Mouse (Mus musculus) testis, postnatal 10 days (tissue): ENCODE measurements around the gene Knl1.

Experiments
- DNase-seq: peaks from one replicate; pipeline ENCODE4 v3.0.0; 2021; ENCODE audit warnings: low spot score

Knl1 gene

DNA sequence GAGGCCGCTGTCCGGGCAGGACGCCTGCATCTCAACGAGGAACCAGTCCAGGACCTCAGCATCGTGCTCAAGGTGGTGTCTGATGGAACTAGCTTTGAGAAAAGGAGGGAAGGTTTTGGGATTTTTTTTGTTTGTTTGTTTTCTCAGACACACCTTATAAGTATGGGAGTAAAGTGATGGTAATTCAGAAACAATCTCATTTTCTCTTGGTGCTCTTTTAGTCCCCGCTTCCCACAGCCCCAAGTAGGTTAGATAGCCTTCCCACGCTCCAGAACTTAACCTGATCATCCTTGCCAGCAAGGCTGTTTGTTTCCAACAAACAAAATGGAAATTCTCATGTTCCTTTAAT is 11.5 kb upstream of the Knl1 start:
- DNase-seq = no peak

- no peak for DNase-seq
Measured at GRCm38 (mm10) chr2:119040882-119041281, 6.0 kb upstream of the Knl1 start.

DNA sequence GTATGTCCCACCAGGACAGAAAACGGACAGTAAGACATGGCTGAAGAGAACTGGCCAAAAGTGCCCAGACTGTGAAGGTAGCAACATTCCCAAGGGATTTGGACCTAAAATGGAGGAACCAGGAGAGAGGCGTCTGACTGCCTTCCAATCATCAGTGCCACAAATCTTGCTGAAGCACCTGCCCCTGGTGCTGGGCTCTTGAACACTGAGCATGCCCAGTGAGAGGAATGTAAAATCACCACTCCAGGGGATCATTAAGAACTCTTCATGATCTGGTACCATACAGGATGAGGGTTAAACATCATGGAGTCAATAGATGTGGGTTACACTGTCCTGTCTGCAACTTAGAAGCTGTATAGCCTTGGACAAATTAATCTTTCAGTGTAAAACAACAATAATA is 1.8 kb upstream of the Knl1 start:
- no peak for DNase-seq

DNA sequence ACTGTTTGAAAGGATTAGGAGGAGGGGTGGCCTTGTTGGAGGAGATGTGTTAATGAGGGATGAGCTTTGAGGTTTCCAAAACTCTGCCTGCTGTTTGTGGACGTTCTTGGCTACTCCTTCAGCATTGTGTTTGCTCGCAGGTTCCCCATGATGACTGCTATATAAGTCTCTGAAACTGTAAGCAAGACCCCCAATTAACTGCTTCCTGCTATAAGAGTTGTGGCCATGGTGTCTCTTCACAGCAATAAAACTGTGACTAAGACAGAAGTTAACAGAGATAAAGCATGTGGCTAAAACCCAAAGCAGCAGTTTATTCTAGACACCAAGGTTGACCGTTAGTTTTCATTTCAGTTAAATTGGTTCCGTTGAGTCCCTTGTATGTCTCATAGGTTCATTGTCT is 930 bp downstream of the Knl1 start:
- no peak for DNase-seq

DNA sequence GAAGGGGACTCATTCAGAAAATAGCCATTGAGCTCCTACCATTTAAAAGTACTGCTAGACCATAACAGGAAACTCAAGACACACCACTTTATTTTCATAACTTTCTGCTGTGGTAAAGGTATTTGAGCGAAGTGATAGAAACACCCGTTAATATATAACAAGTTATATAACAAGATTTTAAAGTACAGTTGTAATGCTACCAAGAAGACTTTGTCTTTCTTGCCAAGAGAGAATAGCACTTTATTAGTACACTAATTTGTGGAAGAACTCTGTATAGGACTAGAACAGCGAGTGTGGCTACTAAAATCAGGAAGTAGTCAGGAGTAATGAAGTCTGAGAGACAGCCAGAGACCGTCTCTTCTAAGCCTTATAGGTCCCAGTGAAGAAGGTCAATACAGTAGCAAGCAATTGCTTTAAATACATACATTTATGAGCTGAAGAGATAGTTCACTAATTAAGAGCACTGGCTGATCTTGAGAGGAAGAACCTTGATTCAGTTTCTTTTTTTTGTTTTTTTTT is 3.3 kb downstream of the Knl1 start:
- no peak for DNase-seq

DNA sequence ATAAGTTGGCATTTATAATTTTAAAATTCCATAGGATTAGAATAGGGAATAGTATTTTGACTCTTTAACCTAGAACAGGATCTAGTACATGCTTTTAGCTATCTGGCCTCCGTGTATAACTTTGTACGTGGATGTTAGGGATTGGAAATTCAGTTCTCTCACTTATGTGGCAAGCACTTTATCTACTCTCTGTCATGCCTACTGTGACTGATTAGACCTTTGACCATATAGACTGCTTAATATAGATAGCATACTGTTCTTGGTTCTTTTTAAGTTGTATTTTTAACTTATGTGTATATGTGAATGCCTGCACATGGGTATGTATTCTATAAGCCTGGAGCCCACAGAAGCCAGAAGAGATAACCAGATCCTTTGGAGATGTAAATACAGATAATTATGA is 13.2 kb downstream of the Knl1 start:
- DNase-seq = no peak

DNA sequence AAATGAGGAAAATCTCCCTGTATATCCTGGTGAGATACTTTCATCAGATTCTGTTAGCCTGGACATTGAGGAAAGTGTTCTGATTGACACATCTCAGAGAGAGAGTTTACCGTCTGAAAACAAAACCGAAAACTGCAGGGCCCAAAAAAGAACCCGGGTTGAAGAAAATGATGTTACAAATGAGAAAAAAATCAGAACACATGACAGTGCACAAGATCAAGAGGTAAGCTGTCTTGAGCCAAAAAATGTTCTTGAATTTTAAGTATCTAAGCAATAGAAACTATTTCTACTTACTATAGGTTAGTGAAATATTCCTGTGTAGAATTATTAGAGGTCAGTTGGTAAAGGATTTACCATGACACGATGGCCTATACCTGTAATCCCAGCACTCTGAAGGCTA is 25.5 kb downstream of the Knl1 start:
- no peak for DNase-seq

DNA sequence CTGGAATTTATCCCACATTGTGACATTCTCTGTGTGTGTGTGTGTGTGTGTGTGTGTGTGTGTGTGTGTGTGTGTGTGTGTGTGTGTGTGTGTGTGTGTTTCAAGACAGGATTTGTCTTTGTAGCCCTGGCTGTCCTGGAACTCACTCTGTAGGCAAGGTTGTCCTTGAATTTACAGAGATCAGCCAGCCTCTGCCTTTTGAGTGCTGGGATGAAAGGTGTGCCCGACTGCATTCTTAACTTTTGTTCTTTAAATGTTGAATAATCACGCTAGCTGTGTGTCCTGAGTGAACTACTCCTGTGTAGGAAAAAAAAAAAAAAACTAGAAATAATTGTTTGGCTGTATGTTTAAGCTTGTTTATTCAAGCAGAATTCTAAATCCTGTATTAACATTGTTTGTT is 39.2 kb downstream of the Knl1 start:
- DNase-seq = no peak

GRCm38 (mm10) chr2:119101552-119101951 is 54.6 kb downstream of the Knl1 start:
- DNase-seq = no peak

- no peak for DNase-seq
Measured at GRCm38 (mm10) chr2:119106583-119106982, 59.7 kb downstream of the Knl1 start.

DNA sequence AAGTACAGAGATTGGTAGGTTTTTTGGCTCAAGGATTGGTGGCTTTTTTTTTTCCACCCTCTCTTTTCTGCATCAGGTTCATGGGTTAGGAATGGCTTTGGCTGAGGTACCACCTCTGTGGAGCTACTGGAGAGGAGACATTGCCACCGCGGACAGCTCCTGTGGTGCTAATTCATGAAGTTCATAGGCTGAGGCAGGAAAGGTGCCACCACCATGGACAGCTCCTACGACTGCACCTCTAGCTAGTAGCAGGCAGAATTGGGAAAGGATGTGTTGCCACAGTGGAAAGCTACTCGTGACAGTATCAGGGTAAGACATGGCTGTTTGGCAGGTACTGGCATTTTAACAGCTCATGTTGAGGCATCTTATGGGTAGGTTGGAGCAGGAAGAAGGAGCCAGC is 61.6 kb downstream of the Knl1 start:
- peak; percentile 78 for DNase-seq

DNA sequence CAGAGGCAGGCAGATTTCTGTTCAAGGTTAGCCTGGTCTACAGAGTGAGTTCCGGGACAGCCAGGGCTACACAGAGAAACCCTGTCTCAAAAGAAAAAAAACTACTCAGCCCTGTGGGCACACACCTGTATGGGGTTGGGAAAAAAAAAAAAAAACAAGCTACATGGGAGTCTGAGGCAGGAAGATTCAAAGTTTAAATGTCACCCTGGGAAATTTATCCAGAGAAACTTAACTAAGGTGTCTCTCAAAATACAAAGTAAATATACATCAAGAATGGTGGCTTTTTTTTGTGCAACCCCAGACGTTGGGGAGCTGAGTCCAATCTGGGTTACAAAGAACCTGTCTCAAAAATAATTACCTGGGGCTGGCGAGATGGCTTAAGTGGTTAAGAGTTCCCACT is 64.1 kb downstream of the Knl1 start:
- DNase-seq = no peak

DNA sequence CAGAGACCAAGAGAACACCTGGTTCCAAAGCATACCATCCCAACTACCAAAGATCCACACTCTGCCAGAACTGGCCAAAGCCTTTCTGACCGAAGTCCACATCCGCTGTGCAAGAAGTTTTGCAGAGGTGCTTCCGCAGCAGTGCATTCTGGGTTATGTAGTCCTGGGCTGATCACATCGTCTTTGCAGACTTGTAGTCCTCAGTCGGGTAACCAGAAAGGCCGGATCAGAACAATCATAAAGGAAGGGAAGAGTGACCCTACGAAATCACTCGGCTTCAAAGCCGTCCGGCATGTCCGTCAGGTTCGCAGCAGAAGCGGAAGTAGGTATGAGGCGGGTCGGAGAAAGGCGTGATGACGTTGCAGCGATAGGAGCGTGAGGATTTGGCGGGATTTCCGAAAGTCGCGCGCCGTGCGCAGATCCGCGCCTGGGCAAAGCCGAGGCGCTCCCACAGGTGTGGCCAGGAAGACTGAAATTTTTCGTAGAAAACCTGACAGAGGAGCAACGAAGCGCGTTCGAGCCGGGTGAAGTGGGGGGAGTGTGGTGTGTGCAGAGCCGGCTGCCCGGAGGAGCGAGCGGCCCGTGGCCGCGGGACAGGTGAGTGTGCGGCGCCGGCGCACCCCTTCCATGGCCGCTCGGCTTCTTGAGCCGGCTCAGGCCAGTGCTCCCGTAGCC is 65.7 kb downstream of the Knl1 start, which contains the start of gene Rad51:
TSS of gene Rad51 (plus strand) at position 356 of the 675 bp plus-strand sequence.
- DNase-seq = peak; percentile 89

DNA sequence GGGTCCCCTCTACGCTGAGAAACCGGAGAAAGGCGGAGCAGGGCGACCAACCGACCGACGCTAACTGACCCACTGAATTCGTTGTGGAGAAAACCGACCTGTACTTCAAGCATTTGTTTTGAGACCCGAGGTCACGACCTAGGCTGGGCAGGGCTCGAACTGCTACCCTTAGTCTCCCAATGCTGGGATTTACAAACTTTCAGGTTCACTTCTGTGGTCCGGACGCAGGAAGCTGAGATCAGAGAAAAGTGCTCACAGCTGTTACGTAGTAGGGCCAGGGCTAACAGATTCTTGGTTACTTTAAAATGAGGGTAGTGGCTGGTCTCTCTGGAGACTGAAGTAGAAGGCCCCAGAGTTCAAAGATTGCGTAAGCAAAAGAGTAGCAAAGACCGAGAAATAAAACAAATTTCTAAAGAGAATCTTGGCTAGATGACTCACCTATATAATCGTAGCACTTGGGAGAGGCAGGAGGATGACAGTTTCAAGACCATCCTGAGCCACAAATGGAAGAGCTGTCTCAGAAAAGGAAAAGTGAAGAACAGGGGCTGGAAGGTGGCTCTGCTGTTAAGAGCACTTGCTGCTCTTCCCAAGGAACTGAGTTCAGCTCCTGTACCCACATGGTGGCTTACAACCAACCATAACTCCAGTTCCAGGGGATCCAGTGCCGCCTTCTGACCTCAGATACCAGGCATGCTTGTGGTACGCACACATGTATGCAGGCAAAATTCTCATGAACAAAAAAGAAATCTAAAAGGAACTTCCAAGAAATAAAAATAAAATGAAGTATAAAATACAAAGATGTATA is 66.4 kb downstream of the Knl1 start:
- no peak for DNase-seq

DNA sequence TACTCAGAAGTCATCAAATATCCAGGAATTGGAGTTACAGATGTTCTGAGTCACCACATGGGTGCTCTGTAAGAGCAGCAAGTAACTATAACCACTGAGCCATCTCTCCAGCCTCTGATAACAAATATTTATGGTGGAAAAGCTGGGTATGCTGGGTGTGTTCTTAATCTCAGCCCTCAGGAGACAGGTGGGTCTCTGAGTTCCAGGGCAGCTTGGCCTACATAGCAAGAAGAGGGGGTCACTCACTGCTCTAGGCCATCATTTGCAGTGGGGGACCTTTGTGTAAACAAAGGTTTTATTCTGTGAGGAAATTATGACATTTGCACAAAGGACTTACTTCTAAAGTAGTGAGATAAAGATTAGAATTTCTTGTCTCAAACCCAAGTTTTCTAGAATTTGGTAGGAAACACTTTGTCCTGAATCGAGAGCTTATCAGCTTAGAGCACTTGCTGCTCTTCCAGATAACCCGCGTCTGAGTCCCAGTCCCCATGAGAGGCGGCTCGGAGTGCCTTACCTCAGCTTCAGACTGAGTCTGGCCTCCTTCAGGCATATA is 89.5 kb downstream of the Knl1 start:
- no peak for DNase-seq

DNA sequence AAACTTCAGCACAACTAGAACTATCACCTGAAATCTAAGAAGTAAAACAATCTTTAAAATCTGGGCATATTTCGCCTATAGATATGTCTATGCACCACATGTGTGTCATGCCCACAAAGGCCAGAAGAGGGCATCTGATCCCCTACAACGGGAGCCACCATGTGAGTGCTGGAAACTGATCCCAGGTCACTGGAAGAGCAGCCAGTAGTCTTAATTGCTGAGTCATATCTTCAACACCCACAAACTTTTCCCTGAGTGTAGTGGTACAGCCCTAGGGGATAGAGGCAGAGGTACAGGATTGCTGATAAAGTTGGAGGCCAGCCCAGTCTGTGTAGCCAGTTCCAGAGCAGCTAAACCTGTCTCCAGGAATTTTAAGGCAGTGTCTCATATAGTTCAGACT is 98.3 kb downstream of the Knl1 start:
- DNase-seq = no peak

GRCm38 (mm10) chr2:119146435-119146834 is 99.5 kb downstream of the Knl1 start:
- no peak for DNase-seq

DNA sequence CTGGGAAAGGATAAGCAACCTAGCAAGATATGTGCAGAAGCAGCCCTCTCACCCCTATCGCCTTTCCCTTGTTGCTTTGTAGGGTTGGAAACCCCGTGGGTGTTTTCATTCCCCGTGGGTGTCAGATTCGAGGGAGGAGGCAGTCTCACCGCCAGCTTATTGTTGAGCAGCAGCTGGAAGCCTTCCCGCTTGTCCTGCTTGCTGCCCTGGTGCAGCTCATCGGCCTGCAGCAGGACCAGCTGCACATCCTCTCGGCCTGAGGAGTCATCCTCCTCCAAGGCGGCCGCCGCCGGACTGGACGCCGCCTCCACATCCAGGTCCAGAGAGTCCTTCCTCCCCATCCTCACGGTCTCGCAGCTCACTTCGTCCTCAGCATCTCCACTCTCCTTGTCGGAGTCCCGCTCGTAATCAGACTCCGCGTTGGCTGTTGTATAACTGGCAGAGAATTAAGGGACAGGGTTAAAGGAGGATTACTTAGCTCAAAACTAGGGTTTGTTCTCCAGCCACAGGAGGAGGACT is 100.3 kb downstream of the Knl1 start:
- DNase-seq = no peak

GRCm38 (mm10) chr2:119147775-119148174 is 100.9 kb downstream of the Knl1 start:
- DNase-seq = no peak

DNA sequence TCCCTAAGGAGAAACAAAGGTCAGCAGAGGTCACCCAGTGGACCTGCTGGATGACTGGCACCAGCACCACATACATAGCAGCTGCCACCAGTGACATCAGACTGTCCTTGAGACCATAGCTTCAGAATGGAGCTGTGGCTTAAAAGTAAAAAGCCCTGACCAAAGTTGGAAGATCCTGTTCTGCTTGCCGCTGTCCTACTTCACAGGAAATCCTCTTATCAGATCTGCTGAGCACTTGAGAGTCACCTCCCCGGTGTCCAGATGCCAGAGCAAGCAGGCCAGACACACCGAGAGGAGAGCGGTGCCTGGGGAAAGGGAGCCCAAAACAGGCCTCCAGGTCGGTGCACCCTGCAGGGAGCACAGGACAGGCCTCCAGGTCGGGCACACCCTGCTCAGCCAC is 105.3 kb downstream of the Knl1 start:
- DNase-seq = no peak

GRCm38 (mm10) chr2:119154683-119155082 is 107.8 kb downstream of the Knl1 start:
- no peak for DNase-seq
